Mouse (Mus musculus) naive thymus-derived CD4-positive, alpha-beta T cell, adult 5 months (primary cell): ENCODE measurements around the gene Gm3594. TPM values are rescaled to one million over a fixed set of nuclear protein-coding genes. Genes with fewer than 3 reads are reported as not detected.

ENCODE experiments used
- polyA plus RNA-seq: library from polyadenylated mRNA; unstranded; fragments of 100-300 nt; shearing (Covaris generic); gene quantifications from one replicate; pipeline ENCODE4 v1.2.1, GENCODE M21; 2017

Gm3594 gene
- polyA plus RNA-seq: not detected

GRCm38 (mm10) chr14:6444511-6444910 is at the start of gene Gm3594:
Gene Gm3594, minus strand, starts transcription at chr14:6444611.

GRCm38 (mm10) chr14:6412382-6412781 is 32.0 kb downstream of the Gm3594 start, which contains the start of gene Gm3591:
Gene Gm3591, minus strand, starts transcription at chr14:6412482.

GRCm38 (mm10) chr14:6390219-6390618 is 54.2 kb downstream of the Gm3594 start, which contains the start of gene Gm16440:
Gene Gm16440, minus strand, starts transcription at chr14:6390319.

Other genes starting within 250 kb of the Gm3594 start
- not detected for gene Gm21560, start 225.3 kb downstream of the Gm3594 start, polyA plus RNA-seq
- 0.51 TPM for gene Gm3411, start 157.4 kb downstream of the Gm3594 start, polyA plus RNA-seq
- not detected for gene Gm21103, start 139.8 kb downstream of the Gm3594 start, polyA plus RNA-seq
- not detected for gene Gm3618, start 100.9 kb downstream of the Gm3594 start, polyA plus RNA-seq
- not detected for gene Gm16440, start 54.3 kb downstream of the Gm3594 start, polyA plus RNA-seq
- gene Gm3591, start 32.1 kb downstream of the Gm3594 start, polyA plus RNA-seq: not detected
- not detected for gene Gm8356, start 92.7 kb upstream of the Gm3594 start, polyA plus RNA-seq
- gene Gm3629, start 146.0 kb upstream of the Gm3594 start, polyA plus RNA-seq: not detected
- gene Gm3460, start 177.8 kb upstream of the Gm3594 start, polyA plus RNA-seq: not detected
- gene Gm10251, start 239.6 kb upstream of the Gm3594 start, polyA plus RNA-seq: not detected